Mouse (Mus musculus) kidney, postnatal 25 days (tissue): ENCODE results near the gene Spop.

Experiments
- DNase-seq, 2 experiments: peaks; one replicate each; pipeline ENCODE4 v3.0.0; 2021; ENCODE audit warnings: mixed read lengths in 2 of 2

The Spop gene

DNA sequence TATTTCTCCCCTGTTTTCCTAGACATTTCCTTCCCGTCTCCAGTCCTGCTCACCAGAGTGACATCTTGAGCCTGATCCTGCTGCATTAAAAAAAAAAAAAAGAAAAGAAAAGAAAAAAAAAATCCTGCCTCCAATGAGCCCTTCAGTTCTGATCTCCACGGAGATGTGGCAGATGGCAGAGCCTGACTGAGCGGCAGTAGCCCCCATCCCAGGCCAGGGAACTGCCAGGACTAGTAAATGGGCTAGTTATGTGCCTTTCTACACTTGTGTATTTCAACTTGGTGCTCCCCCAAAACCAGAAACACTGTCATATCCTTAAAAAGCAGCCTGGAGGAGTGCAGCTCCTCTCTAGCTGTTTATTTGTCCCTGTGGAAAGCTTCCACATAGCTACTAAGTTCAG is 87.0 kb downstream of the Spop start:
- peak in 1 of 2 experiments; percentile 11 for DNase-seq

DNA sequence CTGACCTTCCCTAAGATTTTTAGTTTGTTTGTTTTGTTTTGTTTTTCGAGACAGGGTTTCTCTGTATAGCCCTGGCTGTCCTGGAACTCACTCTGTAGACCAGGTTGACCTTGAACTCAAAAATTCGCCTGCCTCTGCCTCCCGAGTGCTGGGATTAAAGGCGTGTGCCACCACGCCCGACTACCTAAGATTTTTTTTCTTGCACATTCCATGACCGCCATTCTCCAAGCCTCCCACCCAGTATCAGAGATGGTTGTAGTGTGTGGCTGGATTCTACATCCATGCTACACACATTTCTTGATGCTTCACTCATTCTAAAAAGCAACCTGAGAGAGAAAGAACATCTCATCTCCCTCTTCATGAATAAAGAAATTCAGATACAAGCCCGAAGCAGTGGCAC is 87.9 kb downstream of the Spop start:
- peak in 1 of 2 experiments; percentile 7 for DNase-seq

DNA sequence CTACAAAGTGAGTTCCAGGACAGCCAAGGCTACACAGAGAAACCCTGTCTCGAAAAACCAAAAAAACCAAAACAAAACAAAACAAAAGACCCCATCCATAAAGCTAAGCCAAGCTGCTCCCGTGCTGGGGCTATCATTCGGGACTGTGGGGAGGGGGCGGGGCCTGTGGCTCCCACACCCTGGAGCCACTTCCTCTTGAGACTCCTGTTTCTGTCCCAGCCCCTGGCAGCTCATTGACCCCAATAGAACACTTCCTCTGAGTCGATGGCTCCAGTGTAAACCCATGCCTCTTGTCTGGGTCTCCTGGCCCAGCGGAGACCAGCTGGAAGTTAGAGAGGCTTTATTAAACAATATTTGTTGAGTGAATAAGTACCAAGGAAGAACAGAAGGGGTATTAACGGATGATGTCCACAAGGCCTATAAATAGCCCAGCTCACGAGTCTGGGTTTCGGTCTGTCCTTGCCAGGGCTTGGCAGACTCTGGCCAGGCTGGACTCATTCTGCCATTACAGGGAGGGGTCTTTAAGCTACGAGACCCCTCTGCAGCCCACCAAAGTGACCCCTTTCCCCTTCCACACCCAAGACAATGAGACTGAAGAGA is 89.8 kb downstream of the Spop start:
- DNase-seq, result peak in 1 of 2 experiments; percentile 9

DNA sequence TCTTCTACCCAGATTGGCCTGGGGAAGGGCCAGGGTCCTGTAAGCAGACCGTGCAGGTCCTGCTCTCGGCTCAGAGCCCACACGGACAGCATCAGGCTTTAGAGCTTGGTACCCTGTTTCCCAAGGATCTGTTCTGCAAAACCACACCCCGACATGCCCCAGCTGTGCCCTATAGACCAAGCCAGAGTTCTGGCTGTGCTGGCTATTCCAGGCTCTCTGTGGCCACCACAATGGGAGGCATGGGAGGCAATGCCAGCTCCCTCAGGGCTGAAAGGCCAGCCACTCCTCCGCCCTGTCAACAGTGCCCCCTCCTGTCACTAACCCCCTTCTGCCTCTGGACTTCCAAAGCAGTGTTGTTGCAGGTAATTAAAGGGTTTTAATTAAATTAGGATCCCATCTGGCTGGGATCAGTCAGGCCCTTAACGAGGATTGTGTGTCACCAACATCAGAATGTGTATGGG is 90.4 kb downstream of the Spop start:
- DNase-seq, result no peak

DNA sequence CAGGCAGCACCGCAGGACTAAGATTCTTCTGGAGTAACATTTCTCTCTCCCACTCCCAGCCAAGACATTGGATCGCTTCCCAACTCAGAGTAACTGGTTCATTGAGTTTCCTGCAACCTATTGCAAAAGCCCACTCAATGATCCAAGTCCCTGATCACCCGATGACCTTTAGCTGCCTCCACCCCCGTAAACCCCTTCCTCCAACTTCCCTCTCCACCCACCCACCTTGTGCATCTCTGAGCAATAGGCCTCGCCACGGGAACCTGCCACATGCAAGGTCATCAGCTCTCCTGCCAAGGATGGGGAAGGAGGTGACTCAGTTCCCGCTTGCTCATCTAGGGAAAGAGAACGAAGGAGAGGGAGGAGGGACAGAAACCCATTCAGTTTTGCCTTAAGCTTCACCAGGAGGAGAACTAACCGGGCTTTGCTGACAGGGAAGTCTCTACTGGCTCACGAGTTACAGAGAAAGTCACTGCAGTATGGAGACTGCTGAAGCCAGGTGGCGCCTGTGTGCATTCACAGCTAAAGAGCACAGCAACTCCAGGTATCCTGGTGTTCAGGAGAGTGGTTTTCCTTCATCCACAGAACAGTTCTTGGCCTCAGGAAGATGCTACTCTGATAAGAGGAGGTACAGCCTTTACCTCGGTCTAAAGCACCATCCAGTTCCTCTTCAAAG is 93.3 kb downstream of the Spop start:
- peak in 1 of 2 experiments; percentile 31 for DNase-seq

DNA sequence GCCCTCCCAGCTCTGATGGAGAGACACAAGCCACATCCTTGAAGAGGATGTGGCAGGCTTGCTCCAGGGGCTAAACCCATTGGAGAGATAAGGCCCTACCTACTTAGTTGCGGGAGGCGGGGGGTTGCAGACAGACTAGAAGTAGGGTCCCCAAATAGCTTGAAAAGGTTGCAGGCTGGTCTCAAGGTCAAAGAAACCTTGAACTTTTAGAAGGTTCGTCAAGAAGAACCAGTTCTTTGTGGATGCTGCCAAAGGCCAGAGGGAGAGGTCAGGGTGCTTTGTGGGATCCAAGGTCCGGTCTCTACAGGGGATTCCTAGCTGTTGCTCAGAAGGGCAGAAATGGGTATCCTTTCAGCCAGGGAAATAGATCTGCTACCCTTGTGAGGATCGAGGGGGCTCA is 93.9 kb downstream of the Spop start:
- DNase-seq, result no peak

DNA sequence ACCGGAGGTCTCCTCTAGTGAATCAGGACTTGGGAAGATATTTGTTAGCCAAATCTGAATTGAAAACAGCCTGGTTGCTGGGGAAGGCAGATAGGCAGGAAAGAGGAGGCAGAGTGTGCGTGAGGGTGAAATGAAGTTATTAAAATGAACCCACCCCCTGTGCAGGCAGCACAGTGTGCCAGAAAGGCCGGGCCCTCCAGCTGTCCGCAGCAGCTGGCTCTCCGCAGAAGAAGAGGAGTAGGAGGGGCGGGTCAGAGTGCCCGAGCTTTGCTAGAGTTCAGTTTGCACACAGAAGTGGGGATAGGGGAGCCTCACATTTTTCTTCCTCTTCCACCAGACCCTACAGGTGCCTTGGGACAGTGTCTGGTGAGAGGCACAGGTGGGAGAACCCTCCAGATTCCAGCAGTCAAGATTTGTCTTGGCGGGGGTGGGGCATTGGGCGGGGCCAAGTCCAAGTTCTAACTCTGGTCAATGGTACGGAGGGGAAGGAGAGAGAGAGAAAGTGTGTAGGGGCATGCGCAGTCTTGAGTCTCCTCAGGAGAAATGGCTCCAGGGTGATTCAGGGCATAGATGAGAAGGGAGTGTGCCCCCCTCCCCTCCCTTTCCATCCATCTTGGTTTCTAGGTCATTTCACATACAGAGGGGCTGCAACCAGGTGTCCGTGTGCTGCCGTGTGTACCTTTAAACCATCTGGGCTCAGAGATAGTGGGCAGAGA is 94.5 kb downstream of the Spop start:
- DNase-seq, result peak in 1 of 2 experiments; percentile 11

DNA sequence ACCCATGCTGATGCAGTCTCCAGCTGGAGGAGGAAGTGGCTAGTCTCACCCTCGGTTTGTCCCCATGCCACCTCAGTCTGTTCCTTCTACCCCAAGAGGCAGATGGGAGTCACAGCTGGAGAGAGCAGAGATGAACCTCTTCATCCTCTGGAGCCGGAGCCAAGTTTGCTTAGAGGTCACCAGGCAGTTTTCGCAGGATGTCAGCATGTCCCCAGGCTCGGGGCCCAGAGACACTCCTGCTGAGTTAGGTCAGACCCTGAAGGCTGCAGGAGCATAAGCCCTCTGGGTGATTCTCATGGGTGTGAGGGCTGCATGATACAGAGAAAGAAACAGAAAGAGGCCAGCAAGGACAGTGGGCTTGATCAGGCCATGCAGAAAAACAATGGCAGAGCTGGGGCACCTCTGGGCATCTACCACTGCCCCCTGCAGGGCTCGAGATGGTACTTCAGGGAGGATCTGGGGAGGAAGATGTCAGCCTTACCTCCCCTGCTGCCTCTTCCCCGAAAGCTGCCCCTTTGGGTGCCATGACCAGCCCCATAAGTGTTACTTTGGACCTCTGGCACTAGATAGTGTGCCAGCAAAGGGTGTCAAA is 95.3 kb downstream of the Spop start:
- DNase-seq, result no peak

DNA sequence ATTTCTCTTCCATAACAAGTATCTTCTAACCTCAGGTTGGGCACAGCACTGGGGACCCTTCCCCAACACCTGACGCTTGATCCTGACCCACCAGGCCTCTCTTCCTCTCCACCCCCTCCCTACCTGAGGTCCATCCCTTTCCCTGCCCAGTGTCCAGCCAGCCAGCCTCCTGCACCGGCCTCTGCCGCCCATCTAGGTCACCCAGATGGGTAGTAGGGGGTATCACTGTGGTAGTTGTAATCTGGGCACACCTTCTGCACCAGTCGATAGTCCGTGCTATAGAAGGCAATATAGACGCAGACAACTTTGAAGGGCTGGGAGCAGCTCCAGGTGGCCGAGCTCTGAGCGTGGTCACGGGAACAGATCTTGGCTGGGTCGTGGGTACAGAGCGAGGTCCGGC is 96.8 kb downstream of the Spop start:
- DNase-seq, result no peak

DNA sequence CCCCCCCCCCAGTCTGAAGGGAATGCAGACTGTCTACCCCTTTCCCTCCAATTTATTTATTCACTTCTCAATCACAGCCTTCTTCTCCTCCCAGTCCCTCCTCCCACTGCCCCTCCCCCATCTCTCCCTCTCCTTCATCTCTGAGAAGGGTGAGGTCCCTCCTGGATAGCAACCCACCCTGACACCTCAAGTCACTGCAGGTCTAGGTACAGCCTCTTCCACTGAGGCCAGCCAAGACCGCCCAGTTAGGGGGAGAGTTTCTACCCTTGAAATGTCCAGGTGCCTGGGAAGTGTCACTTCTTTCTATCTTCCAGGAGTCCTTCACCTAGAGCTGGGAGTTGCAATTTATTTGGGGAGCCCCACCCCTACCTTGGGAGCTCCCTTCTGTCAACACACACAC is 98.0 kb downstream of the Spop start:
- DNase-seq, result no peak

DNA sequence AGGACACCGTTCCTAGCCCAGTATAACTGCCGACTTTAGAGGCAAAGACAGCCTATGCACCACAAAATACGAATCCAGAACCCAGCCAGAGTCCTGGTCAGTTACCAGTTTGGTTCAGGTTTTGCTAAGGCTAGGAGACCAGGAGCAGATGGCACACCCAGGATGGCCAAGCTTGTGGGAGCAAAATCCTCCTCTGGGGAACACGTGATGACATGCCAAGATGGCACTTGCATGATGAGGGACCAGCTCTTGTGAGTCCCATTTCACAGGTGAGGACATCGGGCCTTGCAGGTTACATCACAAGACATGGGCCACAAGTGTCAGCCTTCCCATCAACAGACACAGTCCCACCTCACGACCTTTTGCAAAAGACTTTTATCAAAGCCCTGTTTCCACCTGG is 98.5 kb downstream of the Spop start:
- DNase-seq, result no peak

DNA sequence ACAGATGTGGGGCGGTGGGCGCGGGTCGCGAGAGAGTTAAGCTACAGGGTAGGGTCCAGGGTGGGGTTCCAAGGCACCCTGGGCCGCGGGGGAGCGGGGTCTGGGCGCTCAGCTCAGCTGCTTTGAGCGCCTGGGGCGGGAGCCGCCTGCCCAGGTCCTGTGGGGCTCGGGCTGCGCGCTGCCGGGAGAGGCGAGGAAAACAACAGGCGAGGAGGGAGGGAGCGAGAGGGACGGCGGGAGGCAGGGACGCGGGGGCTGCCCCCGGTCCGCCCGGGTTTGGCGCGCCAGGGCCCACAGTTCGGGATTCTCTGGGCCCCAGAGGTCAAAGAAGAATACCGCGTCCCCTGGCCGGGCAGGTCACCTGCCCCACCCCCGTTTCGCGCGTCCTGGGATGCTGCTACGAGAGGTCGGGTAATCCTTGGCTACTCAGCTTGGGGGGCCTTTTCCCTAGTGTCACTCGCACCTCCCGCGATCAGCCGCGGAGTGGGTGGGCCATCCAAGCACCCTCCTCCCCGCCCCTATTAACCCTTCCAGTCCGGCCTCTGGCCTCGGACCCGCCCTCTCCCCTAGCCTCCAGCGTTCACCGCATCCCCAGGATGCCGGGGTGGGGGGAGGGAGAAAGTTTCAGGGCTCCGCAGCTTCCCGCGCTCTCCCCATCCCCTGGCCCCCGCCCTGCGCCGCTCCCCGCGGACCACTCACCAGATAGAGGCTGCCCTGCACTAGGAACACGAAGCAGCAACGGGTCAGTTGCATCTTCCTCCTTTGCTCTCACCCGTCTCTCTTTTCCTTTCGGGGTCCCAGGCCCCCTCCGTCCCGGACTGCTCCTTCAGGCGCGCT is 99.8 kb downstream of the Spop start:
- DNase-seq, result no peak

DNA sequence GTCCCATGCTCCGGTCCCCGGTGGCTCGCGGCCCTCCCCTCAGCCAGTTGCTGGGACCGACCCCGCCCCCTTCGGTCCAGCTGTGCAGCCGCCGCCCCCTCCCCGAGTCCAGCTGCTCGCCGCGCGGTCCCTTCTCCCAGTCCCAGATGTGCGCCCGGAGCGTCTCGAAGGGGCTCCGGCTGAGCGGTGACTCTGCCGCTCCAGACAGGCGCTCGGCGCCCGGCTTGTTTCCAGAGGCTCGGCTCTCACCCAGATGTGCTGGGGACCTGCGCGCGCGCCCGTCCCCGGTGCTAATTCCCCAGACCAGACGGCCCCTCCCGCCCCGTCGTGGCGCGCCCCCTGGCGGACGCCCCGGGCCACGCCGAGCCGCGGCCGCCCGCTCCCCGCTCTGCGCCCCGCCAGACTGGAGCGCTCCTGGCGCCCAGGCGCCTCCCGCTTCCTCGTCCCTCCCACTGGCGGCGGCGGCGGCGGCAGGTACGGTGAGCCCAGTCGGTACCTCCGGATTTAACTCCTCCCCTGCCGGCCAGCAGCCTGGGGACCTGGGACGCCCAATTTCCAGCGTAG is 100.5 kb downstream of the Spop start, which contains the start of gene Nxph3:
Gene Nxph3, minus strand, starts transcription at position 273 of the 564 bp plus-strand sequence.
- peak; percentile 57 to 85 for DNase-seq

DNA sequence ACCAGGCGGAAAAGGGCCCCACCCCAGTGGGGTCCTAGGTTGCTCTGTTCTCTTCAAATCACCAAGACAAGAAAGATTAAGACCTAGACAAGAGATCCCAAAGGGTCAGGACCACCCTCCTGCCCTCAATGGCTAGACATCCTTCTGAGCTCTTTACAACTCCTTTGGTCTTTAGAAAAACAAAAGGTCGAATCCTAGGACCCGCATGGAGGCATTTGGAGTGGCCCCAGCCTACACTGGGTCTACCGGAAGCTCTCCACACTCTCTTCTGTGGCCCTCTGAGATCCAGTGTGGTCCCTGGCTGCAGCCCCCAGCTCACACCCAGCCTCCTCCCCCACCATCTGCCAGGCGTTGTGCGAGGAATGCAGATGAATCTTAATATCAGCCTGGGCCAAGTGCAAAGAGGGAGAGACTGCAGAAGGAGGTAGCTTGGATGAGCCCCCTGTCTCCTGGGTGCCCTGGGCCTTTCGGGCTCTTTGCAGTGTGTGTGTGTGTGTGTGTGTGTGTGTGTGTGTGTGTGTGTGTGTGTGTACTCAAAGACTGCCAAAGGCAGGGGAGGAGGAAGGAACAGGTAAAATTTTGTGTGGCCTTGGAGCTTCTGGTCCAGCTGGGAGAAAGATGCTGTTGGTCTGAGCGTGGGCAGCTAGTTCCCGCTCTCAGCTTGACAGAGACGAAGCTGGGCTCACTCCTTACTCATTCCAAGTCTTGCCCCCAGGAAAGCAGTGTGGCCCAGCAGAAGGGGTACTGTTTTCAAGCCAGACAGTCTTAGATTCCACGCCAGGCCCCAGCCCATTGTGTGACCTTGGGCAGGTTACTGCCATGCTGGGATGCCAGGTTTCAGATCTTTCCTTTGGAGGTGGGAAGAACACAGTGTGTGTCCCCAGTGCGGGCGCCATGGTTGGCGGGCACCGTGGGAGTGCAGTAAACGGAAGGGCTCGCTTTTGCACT is 101.8 kb downstream of the Spop start:
- no peak for DNase-seq

DNA sequence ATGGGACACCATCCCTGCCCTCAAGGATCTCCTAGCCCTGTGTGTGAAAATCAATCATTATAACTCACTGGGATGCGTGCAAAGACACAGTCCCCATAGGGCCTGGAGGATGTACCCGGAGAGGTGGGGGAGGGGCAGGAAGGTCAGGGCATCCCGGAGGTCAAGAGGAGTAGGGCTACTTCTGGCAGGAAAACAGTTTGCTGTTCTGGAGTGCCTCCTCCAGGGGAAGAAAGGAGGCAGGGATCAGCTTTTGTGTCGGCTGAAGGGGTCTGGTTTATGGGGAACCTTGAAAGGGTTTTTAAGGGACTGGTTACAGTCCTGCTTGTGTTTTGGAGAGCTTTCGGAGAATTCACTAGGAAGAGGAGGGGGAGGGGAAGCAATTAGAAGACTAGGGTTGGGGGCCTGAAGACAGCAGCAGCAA is 102.6 kb downstream of the Spop start:
- no peak for DNase-seq

DNA sequence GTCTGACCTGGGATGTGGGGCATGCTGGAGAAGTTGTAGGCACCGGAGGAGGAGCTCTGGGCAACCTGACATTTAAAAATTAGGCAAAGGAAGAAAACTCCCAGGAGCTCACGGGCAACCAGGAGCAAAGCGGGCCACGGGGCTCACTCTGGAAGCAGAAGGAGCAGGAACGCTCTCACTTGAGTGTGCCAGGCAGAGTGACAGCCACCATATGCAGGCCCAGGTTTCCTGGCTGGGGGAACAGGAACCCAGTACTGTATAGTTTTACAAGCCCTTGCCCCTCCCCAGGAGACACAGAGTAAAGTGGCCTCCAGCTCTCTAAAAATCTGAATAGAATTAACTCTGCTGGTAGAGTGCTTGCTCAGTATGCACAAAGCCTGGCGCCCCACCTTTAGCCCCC is 103.3 kb downstream of the Spop start:
- no peak for DNase-seq

DNA sequence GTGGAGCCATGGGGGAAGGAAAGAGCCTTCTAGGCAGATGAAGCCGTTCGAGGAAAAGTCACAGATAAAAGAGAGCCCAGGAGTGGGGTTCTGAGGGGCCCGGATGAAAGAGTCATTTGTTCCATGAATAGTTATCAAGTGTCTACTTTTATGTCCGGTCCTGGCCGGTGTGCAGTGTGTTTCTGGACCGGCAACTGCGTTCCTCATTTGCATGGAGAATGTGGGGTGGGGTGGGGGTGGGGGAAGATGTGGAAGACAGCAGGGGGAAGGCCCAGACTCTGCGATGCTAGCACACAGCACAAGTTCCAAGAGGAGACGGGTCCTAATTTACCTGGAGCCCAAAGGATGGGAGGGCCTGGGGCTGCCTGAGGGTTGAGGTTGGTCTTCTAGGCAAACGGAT is 105.4 kb downstream of the Spop start:
- no peak for DNase-seq

DNA sequence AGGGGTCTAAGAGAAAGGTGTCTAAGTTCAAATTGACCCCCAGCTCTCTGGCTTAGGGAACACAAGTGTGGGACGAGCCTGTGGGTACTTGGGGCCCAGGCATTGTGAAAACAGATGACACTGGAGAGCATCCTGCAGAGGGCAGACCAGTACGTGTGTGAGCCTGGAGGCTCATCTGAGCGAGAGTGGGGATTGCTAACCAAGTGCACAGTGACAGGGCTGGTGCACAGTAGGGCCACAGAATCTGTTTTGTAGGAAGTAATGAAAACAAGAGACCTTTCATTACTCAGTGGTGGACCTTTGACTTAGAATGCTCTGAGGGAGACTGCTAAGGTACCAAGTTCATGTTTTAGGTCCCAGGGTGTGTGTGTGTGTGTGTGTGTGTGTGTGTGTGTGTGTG is 106.1 kb downstream of the Spop start:
- no peak for DNase-seq

DNA sequence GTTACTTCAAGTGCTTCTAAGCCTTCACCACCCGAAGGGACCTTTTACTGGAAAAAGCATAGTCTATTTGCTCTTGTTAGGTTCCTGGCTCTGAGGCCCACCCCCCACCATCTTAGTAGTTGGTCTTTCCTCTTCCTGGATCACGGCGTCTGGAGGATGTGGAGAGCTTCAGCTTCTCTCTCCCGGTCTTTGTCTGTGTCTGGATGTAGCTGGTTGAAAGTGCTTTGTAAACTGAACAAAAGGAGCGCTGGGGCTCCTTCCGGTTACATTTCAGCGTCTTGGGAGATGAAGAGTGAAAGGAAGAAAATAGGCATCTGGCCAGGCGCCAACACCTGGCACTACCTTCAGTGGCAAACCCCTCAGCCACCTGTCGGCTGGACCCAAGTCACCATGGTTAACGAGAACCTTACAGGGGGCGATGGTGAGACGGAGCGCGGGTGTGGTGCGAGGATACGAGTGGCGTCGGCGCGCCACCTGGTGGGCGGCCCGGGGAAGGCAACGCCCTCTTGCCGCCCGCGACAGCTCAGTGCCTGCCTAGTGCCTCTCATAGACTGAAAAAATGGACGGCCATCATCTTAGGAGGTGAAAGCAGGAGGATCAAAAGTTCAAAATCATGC is 106.7 kb downstream of the Spop start:
- DNase-seq, result peak; percentile 87 to 91

DNA sequence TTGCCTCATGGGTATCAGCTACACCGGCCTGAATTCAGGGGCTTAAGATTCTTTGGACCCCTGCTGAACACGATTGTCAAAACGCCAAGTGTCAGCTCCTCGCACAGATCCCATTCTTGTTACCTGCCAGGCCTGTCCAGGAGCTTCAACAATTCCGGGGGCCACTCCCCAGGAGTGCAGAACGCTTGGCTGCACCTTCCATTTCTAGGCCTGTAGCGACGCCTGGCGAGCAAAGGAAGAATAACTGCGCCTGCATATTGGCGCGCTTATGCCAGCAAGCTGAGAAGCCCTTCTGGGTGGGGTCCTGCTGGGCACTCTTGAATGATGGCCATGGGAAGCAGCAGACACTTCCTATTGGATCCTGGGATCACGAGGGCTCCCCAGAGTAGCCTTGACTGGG is 107.7 kb downstream of the Spop start:
- DNase-seq, result peak; percentile 77 to 82

DNA sequence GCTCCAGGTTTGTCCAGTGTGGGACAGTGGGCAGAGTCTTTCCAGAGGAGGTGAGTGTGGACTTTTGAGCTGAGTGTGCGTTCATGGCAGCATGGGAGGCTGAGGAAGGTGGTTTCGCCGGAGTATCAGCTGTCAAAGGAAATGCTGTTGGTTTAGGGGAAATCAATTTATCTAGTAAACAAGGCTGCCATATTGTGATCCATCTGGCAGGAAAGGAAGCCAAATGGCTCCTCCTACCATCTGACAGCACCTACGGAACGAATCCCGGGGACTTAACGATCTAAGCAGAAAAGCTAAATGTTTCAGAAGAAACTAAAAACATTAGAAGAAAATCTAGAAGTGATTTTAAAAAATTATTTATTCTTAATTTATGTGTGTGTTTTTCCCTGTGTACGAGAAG is 113.4 kb downstream of the Spop start:
- DNase-seq, result no peak
